In the genomic region with DNA sequence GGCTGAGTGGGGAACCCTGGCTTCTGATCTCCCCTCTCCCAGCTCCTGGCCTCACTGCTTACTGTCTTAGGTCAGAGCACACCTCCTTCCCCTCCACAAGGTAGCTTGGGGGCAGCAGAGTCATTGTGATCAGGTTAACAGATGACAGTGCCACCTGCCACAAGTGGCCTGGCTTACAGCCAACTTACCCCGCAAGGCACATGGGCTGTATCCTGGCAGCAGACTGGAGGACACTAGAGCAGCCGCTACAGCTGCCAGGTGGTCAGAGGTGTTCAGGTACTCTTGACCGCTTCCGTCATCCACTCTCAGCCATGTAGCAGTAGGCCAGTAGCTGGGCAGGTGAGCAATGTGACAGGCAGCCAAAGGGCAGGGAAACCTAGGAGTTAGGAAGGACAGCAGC, we compare ENCODE assay signal across 9 mouse cellular contexts. TPM values are rescaled to one million over a fixed set of nuclear protein-coding genes. Genes with fewer than 3 reads are reported as not detected.
DNase-seq lines count a peak whose midpoint lies in the region; ATAC-seq lines count a peak whose summit lies in the region.
"Had no signal": no experiment of that assay in that cellular context is flagged by ENCODE, and none has a peak within 500 bp of the region (broad histone marks: within the 10 kb centered on the region; RNA-seq: fewer than 3 reads in every experiment).

No protein-coding gene starts in this region.

- no peaks in the 10 kb centered on the region for H3K36me3 ChIP-seq in heart, embryonic 13.5 days
- H3K36me3 ChIP-seq: hindbrain, embryonic 12.5 days had no signal

- WGBS in heart, embryonic 13.5 days: 64% methylated on average over 4 of the region's 4 CpGs

- no peaks in the 10 kb centered on the region; the same call in 1 of the 2 replicates for H3K27me3 ChIP-seq in heart, embryonic 13.5 days (replicated peaks)
- H3K27me3 ChIP-seq: hindbrain, embryonic 12.5 days had no signal

- peak overlapping the region; percentile 72 for H3K27ac ChIP-seq in heart, embryonic 13.5 days (replicated peaks)
- H3K27ac ChIP-seq: hindbrain, embryonic 12.5 days had no signal

- no peak overlapping the region for H3K4me3 ChIP-seq in heart, embryonic 13.5 days
- H3K4me3 ChIP-seq: hindbrain, embryonic 12.5 days had no signal

- H3K4me2 ChIP-seq in heart, embryonic 13.5 days: no peak overlapping the region
- H3K4me2 ChIP-seq: hindbrain, embryonic 12.5 days had no signal

- intact Hi-C loops in heart, postnatal 10 days (cut with DNase I): no loop called here
- intact Hi-C loops in gastrocnemius, postnatal 14 days (cut with DNase I; ENCODE audit: low total_unique reads): no loop called here

- no peak for ATAC-seq in heart, embryonic 13.5 days (ENCODE audit: extremely low read depth, insufficient number of reproducible peaks, low FRiP score, low TSS enrichment)

- H3K4me1 ChIP-seq in heart, embryonic 13.5 days: peaks cover 89% of the 10 kb centered on the region

- no peak for DNase-seq in heart, postnatal 10 days
- peak; percentile 20 for DNase-seq in thymus, postnatal 14 days
- DNase-seq in thymus, postnatal 0 days (ENCODE audit: low spot score): no peak
- DNase-seq in lung, postnatal 10 days: peak; percentile 78
- DNase-seq in gastrocnemius, postnatal 14 days: no peak
- no peak for DNase-seq in embryo, embryonic 10 days (ENCODE audit: low spot score)
- DNase-seq in adrenal gland, postnatal 25 days: no peak

- H3K9ac ChIP-seq in heart, embryonic 13.5 days: no peak overlapping the region
- H3K9ac ChIP-seq: hindbrain, embryonic 12.5 days had no signal

- H3K9me3 ChIP-seq in heart, embryonic 13.5 days: no peaks in the 10 kb centered on the region
- H3K9me3 ChIP-seq: hindbrain, embryonic 12.5 days had no signal

RNA-seq across cellular contexts. Expression of gene Nkd1, which starts 45.0 kb away (rescaled TPM):
- 16.1 and 18.6 TPM in 2 replicates for polyA plus RNA-seq in heart, embryonic 13.5 days (2015; fragmentation: Nextera tagmentation; extraction: Ambion mirVana)
- 1 to 10 TPM; 5.1 to 5.4 TPM for total RNA-seq in heart, postnatal 10 days (2021)
- 4.1 and 4.7 TPM in 2 replicates for polyA plus RNA-seq in thymus, postnatal 0 days (2015; fragmentation: Nextera tagmentation; extraction: Ambion mirVana)
- total RNA-seq in gastrocnemius, postnatal 14 days (2021): 1 to 10 TPM; 3.1 to 4.5 TPM
- 44.0 and 44.8 TPM in 2 replicates for total RNA-seq in adrenal gland, postnatal 25 days (2021)

Comparison
In these comparisons a context has a peak if more than half of its experiments do, and no peak if none do; other contexts are left out.
1. DNase-seq: peak in thymus, postnatal 14 days (single experiment) and lung, postnatal 10 days (single experiment); none in heart, postnatal 10 days (0 of 2), thymus, postnatal 0 days (single experiment), gastrocnemius, postnatal 14 days (single experiment), embryo, embryonic 10 days (single experiment) and adrenal gland, postnatal 25 days (single experiment).